Mouse (Mus musculus) thymus, adult 2 months (tissue): ENCODE data around the gene Slc5a6.

Experiments used
- CTCF ChIP-seq: fragments of 200-500 bp; IDR thresholded peaks from 2 replicates; pipeline ENCODE4 v1.5.1; 2012; ENCODE audit warnings: mild to moderate bottlenecking, control low read depth, low read length, moderate library complexity, borderline replicate concordance; ENCODE audit not compliant: control insufficient read depth, poor library complexity, insufficient read depth; ENCODE audit errors: extremely low read depth
- POLR2A ChIP-seq: fragments of 200-500 bp; IDR thresholded peaks from 2 replicates; pipeline ENCODE4 v1.6.1; 2012; ENCODE audit warnings: mild to moderate bottlenecking, low read length, control low read depth, moderate library complexity; ENCODE audit not compliant: control insufficient read depth, poor library complexity, insufficient read depth; ENCODE audit errors: extremely low read depth

DNA sequence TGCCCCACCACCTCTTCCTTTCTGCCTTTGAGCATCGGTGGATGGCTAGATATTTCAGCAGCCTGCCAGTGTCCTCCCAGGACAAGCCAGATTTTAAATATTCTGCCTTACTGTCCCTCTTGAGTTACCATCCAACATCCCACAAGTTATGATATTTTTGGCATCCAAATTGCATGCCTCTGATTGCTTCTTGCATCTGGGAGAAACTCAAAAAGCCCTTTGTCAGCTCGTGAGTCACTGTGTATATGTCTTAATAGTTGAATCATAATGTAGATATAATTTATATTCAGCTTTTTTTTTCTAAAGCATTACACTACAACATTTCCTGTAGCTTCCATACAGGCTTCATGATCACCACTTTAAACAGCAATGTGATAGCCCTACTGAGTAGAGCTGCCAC lies 38.4 kb upstream of the Slc5a6 start:
- no peak for TF ChIP-seq POLR2A
- no peak for TF ChIP-seq CTCF
